Mouse (Mus musculus) bone marrow macrophage, adult 2 months (primary cell): ENCODE measurements around the gene Gm28710.

Experiments used
- CTCF ChIP-seq: IDR thresholded peaks from 2 replicates; pipeline ENCODE4 v1.5.1; 2012; ENCODE audit warnings: low read depth, mild to moderate bottlenecking, low read length, moderate library complexity
- POLR2A ChIP-seq: IDR thresholded peaks from 2 replicates; pipeline ENCODE4 v1.6.1; 2012; ENCODE audit warnings: mild to moderate bottlenecking, low read depth, low read length, borderline replicate concordance

DNA sequence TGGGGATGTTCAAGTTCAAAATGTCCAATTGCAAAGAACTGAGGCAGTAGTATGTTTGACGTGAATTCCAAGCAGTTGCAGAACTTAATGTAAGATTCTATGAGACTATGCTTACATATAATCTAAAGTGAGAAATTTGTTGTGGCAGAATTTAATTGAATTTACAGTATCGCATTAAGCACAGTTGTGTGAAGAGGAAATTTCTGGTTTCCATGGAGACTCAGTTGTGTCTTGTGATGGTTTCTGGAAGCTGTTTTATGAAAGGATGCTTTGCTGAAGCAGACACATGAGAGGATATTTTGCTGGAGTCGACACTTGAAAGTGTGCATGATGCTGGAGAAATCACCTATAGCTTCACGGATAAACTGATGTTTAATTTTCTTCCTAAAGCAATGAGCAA lies 6.0 kb upstream of the Gm28710 start:
- TF ChIP-seq POLR2A (no peak), CTCF (no peak)
